Mouse (Mus musculus) adipocyte (in vitro differentiated cells): ENCODE results near the gene Arhgap17.

Experiments
- DNase-seq: peaks from one replicate; pipeline ENCODE4 v3.0.0-alpha.2; 2016; ENCODE audit warnings: low spot score

The Arhgap17 gene

GRCm38 (mm10) chr7:123369759-123370481 lies at the start of gene Arhgap17, which contains the start of gene Lcmt1:
Gene Arhgap17 (minus strand): TSS chr7:123369915.
Gene Lcmt1 (plus strand): TSS chr7:123369784.
- peak; percentile 96 for DNase-seq

- DNase-seq = no peak
These were observed 47.9 kb upstream of the Arhgap17 start for GRCm38 (mm10) chr7:123417661-123418060.

- DNase-seq = no peak
These were observed 47.1 kb upstream of the Arhgap17 start for GRCm38 (mm10) chr7:123416803-123417202.

- DNase-seq = no peak
These were observed 42.4 kb upstream of the Arhgap17 start for GRCm38 (mm10) chr7:123412143-123412542.

GRCm38 (mm10) chr7:123411109-123411508 lies 41.4 kb upstream of the Arhgap17 start:
- no peak for DNase-seq

GRCm38 (mm10) chr7:123410502-123410901 lies 40.8 kb upstream of the Arhgap17 start:
- DNase-seq = no peak

GRCm38 (mm10) chr7:123406988-123407387 lies 37.3 kb upstream of the Arhgap17 start:
- peak; percentile 32 for DNase-seq

GRCm38 (mm10) chr7:123405619-123406018 lies 35.9 kb upstream of the Arhgap17 start:
- DNase-seq = peak; percentile 5

- no peak for DNase-seq
These were observed 34.5 kb upstream of the Arhgap17 start for GRCm38 (mm10) chr7:123404198-123404597.

GRCm38 (mm10) chr7:123401121-123401520 lies 31.4 kb upstream of the Arhgap17 start:
- DNase-seq = no peak

- DNase-seq = no peak
These were observed 29.6 kb upstream of the Arhgap17 start for GRCm38 (mm10) chr7:123399286-123399685.

GRCm38 (mm10) chr7:123398828-123399227 lies 29.1 kb upstream of the Arhgap17 start:
- DNase-seq = peak; percentile 82

GRCm38 (mm10) chr7:123397931-123398330 lies 28.2 kb upstream of the Arhgap17 start:
- DNase-seq = no peak

GRCm38 (mm10) chr7:123397369-123397768 lies 27.7 kb upstream of the Arhgap17 start:
- DNase-seq = no peak

- no peak for DNase-seq
These were observed 27.2 kb upstream of the Arhgap17 start for GRCm38 (mm10) chr7:123396900-123397299.

GRCm38 (mm10) chr7:123394271-123394670 lies 24.6 kb upstream of the Arhgap17 start:
- no peak for DNase-seq

GRCm38 (mm10) chr7:123389686-123390280 lies 20.1 kb upstream of the Arhgap17 start:
- peak; percentile 3 for DNase-seq

- no peak for DNase-seq
These were observed 16.1 kb upstream of the Arhgap17 start for GRCm38 (mm10) chr7:123385693-123386407.

GRCm38 (mm10) chr7:123377443-123378400 lies 8.0 kb upstream of the Arhgap17 start:
- peak; percentile 95 for DNase-seq

- peak; percentile 73 for DNase-seq
These were observed 1.8 kb upstream of the Arhgap17 start for GRCm38 (mm10) chr7:123371501-123371900.

GRCm38 (mm10) chr7:123370700-123371099 lies 985 bp upstream of the Arhgap17 start:
- peak; percentile 7 for DNase-seq
